Mouse (Mus musculus): ENCODE results near the gene Zscan2. TPM values are rescaled to one million over a fixed set of nuclear protein-coding genes. Genes with fewer than 3 reads are reported as not detected.

Zscan2 gene
- total RNA-seq, 2 experiments from 2014 or later: 2.3 to 5.4 TPM

DNA sequence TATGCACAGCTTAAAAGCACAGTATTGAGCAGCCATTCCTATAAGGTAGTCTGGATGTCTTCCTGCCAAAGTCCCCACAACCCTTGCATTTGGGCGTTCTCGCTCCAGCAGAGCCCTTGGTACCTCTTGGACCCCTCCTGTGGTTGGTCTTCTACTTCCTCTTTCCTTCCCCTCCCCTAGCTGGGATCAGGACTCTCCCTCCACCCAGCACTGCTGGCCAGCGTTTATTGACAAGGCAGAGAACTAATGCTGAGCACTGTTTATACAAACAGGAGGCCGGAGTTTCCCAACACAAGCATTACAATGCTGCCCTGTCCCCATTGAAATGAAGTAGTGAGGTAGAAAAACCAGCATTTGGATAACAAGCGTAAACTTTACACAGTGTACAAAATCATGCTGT, 12.3 kb downstream of the Zscan2 start:
- no peak for ATAC-seq (replicated peaks; ENCODE audit: low FRiP score, low TSS enrichment, poor library complexity, severe bottlenecking)

DNA sequence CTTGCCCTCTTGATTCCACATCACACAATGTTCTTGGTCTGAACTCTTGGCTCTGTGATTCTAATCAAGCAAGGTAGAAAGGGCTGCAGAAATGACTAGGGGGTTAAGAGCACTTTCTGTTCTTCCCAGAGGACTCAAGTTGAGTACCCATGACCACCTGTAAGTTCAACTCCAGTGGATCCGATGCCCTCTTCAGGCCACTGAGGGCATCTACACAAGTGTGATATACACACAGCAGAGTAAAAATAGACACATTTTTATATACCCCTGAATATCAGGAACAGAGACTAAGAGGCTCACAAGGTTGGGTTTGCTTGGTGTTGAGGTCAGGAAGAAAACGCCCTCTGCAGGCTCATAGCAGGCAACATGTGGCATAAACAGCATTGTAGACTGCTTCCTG, 12.9 kb downstream of the Zscan2 start:
- 0 out of 2 replicates have a peak, but pooled peaks have one; percentile 16 for ATAC-seq (replicated peaks; ENCODE audit: low FRiP score, low TSS enrichment, poor library complexity, severe bottlenecking)

DNA sequence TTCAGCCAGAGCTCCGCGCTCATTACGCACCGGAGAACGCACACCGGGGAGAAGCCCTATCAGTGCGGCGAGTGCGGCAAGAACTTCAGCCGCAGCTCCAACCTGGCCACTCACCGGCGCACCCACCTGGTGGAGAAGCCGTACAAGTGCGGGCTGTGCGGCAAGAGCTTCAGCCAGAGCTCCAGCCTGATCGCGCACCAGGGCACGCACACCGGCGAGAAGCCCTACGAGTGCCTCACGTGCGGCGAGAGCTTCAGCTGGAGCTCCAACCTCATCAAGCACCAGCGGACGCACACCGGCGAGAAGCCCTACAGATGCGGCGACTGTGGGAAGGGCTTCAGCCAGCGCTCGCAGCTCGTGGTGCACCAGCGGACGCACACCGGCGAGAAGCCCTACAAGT, 15.0 kb downstream of the Zscan2 start:
- no peak for ATAC-seq (replicated peaks; ENCODE audit: low FRiP score, low TSS enrichment, poor library complexity, severe bottlenecking)

DNA sequence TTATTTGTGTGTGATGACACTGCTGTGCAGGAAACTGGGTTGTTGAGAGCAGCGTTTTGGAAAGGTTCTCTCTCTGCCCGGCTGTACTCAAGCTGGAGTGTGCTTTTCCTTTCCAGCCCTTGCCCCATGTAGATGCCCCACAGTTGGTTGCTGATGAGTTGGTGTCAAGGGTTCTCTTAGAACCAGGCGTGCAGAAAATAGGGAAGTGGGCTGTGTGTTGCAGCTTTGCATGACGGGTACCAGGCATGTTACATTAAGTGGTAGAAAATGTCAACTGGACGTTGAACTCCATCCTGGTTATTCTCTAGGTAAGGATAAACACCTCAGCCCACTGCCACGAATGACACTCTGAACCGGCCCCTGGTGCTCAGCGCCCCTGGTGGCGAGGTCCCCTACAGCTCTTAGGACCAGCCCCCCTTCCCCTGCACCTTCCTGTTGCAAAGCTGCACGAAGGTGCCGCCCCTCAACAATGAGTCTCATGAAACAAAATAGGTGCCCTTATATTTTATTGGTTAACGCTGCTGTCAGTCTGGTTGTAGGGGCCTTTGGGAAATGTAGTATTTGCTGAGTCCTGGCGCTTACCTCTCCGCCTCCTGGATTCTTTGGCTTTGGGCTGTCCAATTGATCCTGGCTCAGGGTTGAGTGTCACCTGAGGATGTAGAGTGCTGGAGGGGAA, 22.2 kb downstream of the Zscan2 start:
- peak; percentile 97 for ATAC-seq (replicated peaks; ENCODE audit: low FRiP score, low TSS enrichment, poor library complexity, severe bottlenecking)

DNA sequence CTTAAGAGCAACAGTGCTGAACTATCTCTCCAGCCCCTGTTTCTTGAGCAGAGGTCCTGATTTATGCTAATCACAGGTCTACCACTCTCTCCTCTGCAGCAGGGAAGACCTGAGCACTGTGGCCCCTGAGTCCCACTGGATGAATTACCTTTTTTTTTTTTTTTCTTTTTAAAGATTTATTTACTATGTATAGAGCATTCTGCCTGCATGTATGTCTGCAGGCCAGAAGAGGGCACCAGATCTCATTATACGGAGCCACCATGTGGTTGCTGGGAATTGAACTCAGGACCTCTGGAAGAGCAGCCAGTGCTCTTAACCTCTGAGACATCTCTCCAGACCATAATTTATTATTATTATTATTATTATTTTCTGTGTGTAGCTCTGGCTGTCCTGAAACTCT, 24.9 kb downstream of the Zscan2 start:
- no peak for ATAC-seq (replicated peaks; ENCODE audit: low FRiP score, low TSS enrichment, poor library complexity, severe bottlenecking)

DNA sequence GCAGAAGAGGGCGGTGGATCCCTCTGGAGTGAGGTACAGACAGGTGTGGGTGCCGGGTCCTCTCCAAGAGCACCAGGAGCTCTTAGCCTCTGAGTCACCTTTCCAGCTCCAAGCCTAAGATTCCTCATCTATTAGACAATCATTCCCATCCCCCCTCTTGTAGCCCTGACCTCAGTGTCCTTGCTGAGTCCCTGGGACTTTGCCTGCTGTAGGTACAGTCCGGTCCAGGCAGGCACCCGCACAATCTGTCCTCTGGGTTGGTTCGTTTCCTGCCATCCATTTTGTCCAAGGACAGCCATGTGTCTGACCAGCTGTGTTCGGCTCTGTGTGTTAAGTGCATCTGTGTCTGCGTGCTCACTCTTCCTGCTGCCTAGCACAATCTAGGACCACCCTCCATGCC, 27.9 kb downstream of the Zscan2 start:
- ATAC-seq (replicated peaks; ENCODE audit: low FRiP score, low TSS enrichment, poor library complexity, severe bottlenecking): no peak

DNA sequence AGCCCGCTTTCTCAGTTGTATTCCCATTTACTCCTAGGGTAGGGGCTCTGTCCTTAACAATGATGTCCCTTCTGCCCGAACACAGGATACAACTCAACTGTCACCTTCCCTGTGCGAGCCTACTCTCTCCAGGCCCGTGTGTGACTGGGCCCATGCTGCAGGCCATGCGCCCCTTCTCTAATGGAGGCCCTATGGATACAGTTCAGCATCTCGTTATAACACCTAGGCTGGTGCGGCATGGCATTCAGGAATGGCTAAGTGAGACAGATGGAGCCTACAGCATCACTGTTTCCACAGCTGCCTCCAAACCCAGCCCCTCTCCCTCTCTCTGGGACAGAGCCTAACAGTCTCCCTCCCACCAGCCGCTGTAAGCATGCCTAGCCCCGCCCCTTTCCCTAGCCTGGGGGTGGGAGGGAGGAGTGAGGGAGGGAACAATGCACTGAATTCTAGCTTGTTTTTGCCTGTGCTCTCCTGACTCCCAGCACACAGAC, 28.3 kb downstream of the Zscan2 start:
- peak; percentile 62 for ATAC-seq (replicated peaks; ENCODE audit: low FRiP score, low TSS enrichment, poor library complexity, severe bottlenecking)

DNA sequence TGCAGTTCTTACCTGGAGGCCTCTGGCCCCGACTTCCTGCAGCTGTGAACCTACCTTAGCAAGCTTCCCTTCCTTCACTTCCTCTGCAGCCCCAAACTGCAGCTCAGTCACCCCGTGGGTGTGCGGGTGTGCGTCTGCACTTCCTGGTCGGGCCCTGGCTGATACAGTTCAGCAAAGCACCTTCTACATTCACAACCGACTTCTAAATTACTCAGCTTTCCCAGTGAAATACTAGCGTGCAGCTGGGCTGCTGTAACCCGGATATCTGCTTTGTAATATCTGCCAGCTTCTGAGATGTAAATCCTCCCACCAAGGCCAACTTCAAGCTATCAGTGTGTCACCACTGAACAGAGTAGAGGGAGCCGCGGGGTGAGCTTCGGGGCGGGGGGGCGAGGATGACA, 29.1 kb downstream of the Zscan2 start:
- ATAC-seq (replicated peaks; ENCODE audit: low FRiP score, low TSS enrichment, poor library complexity, severe bottlenecking): peak; percentile 28; the same call in 1 of the 2 replicates

DNA sequence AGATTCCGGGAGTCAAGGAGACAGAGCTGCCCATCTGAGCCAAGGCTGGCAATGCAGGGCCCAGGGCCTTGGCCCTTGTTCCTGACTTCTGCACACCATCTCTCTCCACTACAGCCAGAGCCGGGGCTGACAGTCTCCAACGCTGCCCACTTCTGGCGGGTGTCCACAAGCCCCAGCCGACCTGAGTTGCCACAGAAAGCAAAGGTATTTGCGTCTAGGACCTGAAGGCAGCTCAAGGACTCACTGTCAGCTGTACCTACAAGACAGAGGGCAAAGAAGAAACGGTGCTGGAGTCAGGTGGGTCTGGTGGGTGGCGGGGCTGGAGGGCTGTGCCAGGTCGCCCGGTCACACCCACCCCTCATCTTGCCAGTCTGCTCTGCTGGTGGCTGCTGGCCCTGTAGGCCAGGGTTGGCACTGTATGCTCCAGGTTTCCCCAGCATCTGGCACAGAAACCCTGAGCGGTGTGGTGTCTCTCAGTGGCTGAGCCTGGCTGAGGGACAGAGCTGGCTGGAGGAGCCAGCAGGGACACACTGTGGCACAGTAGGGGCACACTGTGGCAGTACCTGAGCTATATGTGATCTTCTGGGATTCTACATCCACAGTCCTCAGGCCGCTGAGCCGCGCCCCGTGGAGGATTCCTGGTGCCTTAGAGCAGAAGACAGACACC, 32.5 kb downstream of the Zscan2 start:
- no peak for ATAC-seq (replicated peaks; ENCODE audit: low FRiP score, low TSS enrichment, poor library complexity, severe bottlenecking)

DNA sequence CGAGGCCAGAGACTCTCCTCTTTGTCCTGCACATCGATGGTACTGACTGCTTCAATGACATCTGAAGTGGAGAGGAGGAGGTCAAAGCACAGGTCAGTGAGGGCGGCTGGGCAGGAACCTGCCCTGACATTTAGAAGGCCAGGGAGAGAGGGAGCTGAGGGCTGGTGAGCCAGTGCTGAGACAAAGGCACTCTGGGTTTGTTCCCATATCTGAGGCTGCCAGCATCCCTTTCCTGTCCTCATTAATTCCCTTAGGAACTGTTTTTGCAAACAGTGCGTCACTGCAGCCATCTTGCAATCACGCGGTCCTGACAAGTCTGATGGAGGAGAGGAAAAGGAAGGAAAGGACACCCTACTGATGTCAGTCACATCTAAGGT, 33.0 kb downstream of the Zscan2 start:
- ATAC-seq (replicated peaks; ENCODE audit: low FRiP score, low TSS enrichment, poor library complexity, severe bottlenecking): no peak

DNA sequence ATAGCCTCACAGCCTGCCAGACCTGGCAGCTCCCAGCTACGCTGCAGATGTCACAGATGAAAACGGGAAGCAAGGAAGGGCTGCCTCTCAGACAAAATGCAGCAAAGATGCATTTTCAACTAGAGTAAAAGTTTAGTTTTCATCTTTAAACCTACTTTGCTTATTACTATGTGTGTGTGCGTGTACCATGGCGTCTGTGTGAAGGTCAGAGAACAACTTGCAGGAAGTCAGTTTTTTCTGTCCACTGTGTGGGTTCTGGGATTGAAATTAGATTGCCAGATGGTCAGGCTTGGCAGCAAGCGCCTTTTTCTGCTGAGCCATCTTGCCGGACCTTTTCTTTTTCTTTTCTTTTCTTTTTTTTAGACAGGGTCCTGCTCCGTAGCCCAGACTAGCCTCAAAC, 33.5 kb downstream of the Zscan2 start:
- ATAC-seq (replicated peaks; ENCODE audit: low FRiP score, low TSS enrichment, poor library complexity, severe bottlenecking): no peak

DNA sequence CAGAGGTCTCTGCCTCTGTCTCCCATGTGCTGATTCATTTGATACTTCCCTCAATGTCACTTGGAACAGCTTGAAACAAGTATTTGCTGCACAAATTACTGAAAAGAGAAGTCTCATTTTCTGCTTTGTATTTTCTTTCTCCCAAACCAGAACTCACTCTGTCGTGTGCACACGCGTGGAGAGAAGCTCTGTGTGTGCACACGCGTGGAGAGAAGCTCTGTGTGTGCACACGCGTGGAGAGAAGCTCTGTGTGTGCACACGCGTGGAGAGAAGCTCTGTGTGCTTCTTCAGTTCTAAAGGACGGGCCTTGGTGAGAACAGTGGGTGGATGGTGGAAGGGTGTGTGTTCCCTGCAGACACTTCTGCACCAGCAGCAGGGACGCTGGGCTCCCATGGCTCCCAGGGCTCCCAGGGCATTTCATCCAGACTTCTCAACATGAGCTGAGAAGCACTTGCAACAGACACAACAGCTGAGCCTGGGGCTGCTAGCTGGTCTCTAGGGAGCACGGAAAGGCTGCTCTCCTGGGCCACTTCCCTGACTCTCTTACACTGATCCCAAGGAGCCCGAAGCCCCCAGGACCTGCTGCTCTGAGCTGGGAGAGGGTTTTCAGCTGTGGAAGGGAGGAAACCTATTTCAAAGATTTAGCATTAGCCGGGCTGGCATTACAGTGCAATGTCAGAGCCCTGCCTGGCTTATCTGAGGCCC, 34.2 kb downstream of the Zscan2 start:
- no peak for ATAC-seq (replicated peaks; ENCODE audit: low FRiP score, low TSS enrichment, poor library complexity, severe bottlenecking)

DNA sequence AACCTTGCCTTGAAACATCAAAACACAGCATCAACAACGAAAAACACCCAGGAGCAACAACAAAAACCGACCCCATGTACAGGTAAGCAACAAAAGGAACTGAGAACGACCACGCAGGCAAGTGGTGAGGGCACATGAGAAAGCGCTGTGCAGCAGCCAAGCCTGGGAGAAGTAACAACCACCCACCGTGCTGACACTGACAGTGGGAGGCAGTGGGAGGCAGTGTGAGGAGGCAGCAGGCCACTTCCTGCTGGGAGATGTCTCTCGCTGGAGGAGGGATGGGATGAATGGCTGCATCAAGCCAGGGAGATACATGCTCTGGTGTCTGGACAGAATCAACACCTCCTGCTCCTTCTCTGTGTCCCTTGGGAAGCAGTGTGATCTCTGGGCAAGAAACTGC, 36.4 kb downstream of the Zscan2 start:
- no peak for ATAC-seq (replicated peaks; ENCODE audit: low FRiP score, low TSS enrichment, poor library complexity, severe bottlenecking)

DNA sequence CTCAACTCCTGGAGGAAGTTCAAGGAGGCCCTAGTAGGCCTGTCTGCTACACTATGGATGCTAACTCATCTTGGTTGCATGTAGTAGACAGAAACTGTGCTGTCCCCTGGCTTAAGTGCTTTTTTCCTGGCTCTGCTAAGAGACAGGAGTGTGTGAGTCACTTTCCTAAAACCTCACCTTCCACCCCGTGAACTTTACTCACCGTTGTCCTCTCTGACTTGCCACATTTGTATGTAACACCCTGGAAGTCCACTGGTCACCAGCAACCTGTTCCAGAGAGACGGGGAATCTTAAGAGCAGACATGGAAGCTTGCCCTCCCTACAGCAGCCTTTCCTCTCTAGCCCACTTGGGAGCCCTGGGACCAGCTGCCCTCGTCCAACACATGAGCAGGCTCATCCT, 37.0 kb downstream of the Zscan2 start:
- no peak for ATAC-seq (replicated peaks; ENCODE audit: low FRiP score, low TSS enrichment, poor library complexity, severe bottlenecking)

DNA sequence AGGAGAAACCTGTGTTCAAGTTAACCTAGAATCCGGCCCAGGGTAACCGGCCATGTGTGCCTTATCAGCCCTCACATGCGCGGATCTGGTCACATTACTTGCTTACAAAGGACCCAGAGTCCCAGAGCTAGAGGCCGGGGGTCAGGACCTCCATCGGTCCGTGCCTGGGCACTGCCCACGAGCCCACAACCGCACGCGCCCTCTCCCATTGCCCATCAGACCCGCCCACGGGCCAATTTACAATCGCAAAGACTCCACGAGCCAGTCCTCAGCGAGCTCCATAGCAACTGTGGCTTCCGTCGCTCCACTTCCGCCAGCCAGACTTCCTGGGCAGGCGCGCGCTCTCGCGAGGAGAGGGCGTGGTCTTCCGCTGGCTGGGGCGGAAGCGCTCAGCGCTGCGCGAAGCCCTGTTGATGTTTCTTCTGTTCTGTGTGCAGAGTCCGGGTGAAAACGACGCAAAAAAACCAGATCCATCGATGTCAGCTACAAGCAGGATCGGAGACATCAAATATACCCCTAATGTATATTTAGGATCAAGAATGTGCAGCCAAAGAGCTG, 40.3 kb downstream of the Zscan2 start, which contains the start of gene Wdr73:
Gene Wdr73 (minus strand): TSS at position 326 of the 558 bp plus-strand sequence.
- peak; percentile 92 for ATAC-seq (replicated peaks; ENCODE audit: low FRiP score, low TSS enrichment, poor library complexity, severe bottlenecking)

DNA sequence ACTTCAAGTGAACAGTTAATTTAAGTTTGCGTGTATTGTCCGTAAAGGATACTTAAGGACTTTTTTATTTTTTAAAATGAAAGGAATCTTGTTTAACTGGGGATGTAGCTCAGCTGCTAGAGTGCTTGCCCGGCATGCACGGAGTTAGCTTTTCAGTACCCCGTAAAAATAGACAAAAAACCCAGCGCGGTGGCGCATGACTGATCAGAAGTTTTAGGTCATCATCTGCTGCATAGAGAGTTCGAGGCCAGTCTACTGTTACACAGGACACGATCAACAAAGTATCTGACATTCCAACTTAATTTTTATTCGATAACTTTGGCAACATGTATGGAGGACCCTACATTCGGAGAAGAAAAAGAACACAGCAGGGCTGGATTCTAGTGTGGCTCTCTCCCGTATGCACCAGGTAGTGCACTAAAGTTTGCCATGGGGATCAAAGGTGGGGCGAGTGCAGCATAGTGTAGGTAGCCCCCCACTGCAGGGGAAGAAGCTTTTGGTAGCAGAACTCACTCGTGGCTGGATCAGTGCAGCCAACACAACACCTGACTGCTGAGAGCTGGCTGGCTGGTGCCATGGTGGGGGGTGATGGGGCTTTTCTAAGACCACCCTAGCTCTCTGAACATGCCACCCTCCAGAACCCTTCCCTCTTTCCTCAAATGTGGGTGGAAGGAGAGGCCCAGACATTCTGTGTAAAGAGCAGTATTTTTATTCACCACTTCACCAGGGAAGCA, 41.0 kb downstream of the Zscan2 start:
- no peak for ATAC-seq (replicated peaks; ENCODE audit: low FRiP score, low TSS enrichment, poor library complexity, severe bottlenecking)

DNA sequence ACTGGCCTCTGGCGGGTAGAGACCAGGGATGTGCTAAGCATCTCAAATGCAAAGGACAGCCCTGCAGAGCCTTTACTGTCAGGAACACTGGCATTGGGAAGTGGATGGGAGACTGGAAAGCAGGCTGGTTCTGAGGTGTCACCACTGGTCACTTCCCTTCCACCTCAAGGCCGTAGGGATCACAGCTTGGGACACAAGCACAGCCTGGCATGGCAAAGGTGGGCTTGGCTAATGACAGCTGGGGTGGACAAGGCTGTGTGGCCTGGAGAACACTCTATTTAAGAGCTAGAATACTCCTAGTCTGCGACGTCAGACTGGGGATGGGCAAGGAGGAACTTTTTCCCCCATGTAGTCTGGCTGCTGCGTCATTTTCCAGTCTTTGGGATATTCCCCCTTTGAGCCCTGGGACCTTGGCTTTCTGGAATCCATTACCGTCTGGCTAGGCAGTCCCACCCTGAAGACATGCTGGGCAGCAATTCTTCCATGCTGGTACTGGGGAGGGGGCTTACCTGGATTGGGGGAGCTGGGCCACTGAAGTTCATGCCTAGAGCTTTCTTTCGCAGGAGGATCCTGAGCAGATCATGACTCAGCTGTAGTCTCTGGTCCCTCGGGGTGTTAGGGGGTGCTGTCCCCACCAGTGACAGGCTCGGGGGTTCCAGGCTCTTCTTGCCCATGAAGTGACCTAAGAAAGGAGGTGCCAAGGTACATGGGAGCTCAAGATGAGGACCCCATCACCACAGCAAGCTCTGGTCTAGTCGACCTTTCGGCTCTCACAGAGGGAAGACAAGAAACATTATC, 43.1 kb downstream of the Zscan2 start:
- no peak for ATAC-seq (replicated peaks; ENCODE audit: low FRiP score, low TSS enrichment, poor library complexity, severe bottlenecking)

DNA sequence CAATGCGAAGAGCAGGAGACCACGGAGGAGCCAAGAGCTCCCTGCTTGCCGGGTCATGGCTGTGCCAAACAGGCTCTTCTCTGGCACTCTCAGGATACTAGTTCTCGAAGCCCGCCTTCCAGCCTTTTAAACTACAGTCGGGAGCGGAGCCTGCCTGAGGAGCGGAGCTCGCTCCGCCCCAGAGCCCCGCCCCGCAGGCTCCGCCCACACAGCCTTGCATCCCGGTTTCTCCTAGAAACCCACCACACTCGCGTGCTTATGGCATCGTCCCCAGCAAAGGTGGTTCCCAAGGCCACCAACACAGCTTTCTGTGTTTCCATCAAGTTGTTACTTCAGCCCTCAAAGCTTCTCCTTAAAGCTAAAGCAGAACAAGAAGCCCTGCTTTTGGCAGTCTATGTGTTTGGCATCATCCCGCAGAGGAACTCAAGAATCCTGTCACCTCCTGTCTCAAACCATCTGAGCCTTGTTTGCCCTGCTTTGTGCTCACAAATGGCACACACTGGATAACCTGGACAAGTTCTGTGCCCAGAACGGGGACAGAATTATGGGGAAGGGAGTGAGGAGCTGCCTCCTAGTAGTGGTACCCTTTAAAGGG, 44.3 kb downstream of the Zscan2 start, which contains the start of gene Nmb:
Gene Nmb (minus strand): TSS at position 156 of the 595 bp plus-strand sequence.
- peak; percentile 43; the same call in 1 of the 2 replicates for ATAC-seq (replicated peaks; ENCODE audit: low FRiP score, low TSS enrichment, poor library complexity, severe bottlenecking)
